Mouse (Mus musculus): ENCODE data around the gene Mrps33. TPM values are rescaled to one million over a fixed set of nuclear protein-coding genes. Genes with fewer than 3 reads are reported as not detected.

The Mrps33 gene
- polyA plus RNA-seq, 1 experiment from 2014 or later: 164 TPM

DNA sequence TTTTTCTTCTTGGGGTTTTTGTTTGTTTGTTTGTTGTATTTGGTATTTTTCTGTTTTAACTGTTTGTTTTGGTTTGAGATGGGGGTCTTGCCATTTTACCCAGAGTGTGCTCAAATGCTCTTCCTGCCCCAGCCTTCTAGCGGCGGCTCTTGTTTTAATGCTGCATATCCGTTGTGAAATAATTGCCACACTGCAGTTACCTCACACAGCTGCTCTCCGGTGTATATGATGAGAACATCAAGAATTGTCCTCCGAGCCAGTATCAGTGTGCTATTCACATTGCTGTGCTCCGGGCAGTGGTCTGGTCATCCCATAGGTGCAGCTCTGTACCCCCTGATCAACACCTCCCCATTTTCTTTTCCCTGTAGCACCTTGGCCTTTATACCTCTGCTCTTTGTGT lies 34.5 kb downstream of the Mrps33 start:
- Histone ChIP-seq H3K36me3 (no peaks in the 10 kb centered on the region), H3K9me3 (no peaks in the 10 kb centered on the region), H3K27me3 (no peaks in the 10 kb centered on the region), H3K4me3 (no peak overlapping the region), H3K4me2 (no peak overlapping the region), H3K4me1 (peaks cover 6% of the 10 kb centered on the region), H3K9ac (no peak overlapping the region), H3K27ac (no peak overlapping the region)
- no peak for ATAC-seq (ENCODE audit: borderline replicate concordance, extremely low read depth, low FRiP score, low TSS enrichment)
- 84% methylated on average over 6 of the region's 6 CpGs for WGBS

DNA sequence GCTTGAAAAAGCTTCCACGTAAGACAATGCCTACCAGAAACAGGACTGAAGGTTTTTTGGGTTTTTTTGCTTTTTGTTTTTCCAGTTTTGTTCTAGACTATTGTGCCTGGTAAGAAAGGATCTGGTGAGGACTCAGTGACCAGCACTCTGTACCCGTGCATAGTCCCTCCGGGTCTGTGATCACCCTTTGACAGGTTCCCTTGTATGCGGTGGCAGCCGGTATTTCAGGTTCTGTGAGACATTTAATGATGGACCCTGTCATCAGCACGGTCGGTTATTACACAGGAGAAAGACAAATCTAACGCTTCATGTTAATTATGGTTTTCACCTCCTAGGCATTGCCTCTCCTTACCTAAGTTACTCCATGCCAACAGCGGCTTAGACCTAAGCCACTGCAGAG lies 35.8 kb downstream of the Mrps33 start:
- Histone ChIP-seq H3K9me3 (no peaks in the 10 kb centered on the region), H3K27me3 (no peaks in the 10 kb centered on the region), H3K27ac (no peak overlapping the region), H3K9ac (no peak overlapping the region), H3K4me2 (no peak overlapping the region), H3K4me1 (no peaks in the 10 kb centered on the region), H3K36me3 (no peaks in the 10 kb centered on the region), H3K4me3 (no peak overlapping the region)
- 79% methylated on average over 9 of the region's 9 CpGs for WGBS
- ATAC-seq (ENCODE audit: borderline replicate concordance, extremely low read depth, low FRiP score, low TSS enrichment): no peak

GRCm38 (mm10) chr6:39757229-39757628 lies 53.6 kb downstream of the Mrps33 start:
- ATAC-seq (ENCODE audit: borderline replicate concordance, extremely low read depth, low FRiP score, low TSS enrichment): no peak
- no peak overlapping the region for H3K4me3 ChIP-seq
- H3K9ac ChIP-seq: no peak overlapping the region
- no peak overlapping the region for H3K27ac ChIP-seq
- 90% methylated on average over 2 of the region's 2 CpGs for WGBS
- no peaks in the 10 kb centered on the region for H3K36me3 ChIP-seq
- no peaks in the 10 kb centered on the region for H3K27me3 ChIP-seq
- no peak overlapping the region for H3K4me2 ChIP-seq
- no peaks in the 10 kb centered on the region for H3K4me1 ChIP-seq
- no peaks in the 10 kb centered on the region for H3K9me3 ChIP-seq

Other genes with a start within 250 kb of the Mrps33 start
- gene Adck2, start 237.1 kb downstream of the Mrps33 start, polyA plus RNA-seq (2015; fragmentation: Nextera tagmentation; extraction: Ambion mirVana): 26.6 and 28.5 TPM in 2 replicates
- gene Gm42420, start 225.2 kb downstream of the Mrps33 start, polyA plus RNA-seq (2015; fragmentation: Nextera tagmentation; extraction: Ambion mirVana): 0.85 TPM in 1 of 2 replicates, not detected in the other
- 319 and 328 TPM in 2 replicates for gene Ndufb2, start 218.4 kb downstream of the Mrps33 start, polyA plus RNA-seq (2015; fragmentation: Nextera tagmentation; extraction: Ambion mirVana)
- 15.2 and 17.3 TPM in 2 replicates for gene Braf, start 85.5 kb downstream of the Mrps33 start, polyA plus RNA-seq (2015; fragmentation: Nextera tagmentation; extraction: Ambion mirVana)
- 0.14 and 0.25 TPM in 2 replicates for gene Tmem178b, start 62.3 kb upstream of the Mrps33 start, polyA plus RNA-seq (2015; fragmentation: Nextera tagmentation; extraction: Ambion mirVana)

All from lung, embryonic 15.5 days (tissue).